9 mouse cellular contexts compared by ENCODE assay signal in the genomic region with DNA sequence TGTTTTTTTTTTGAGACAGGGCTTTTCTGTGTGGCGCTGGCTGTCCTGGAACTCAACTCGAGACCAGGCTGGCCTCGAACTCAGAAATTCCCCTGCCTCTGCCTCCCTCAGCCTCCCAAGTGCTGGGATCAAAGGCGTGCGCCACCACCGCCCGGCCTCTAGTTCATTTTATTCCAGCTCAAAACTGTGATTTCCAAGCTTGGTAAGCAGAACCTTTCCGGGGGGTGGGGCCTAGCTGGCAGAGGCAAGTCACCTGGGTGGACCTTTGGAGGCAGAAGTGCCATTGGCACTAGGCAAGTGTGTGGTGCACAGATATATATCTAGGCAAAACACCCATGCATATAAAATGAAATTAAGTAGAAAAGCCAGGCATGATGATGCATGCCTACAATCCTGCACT. TPM values are rescaled to one million over a fixed set of nuclear protein-coding genes. Genes with fewer than 3 reads are reported as not detected.
DNase-seq lines count a peak whose midpoint lies in the region; ATAC-seq and TF ChIP-seq lines count a peak whose summit lies in the region.
"Had no signal": no experiment of that assay in that cellular context is flagged by ENCODE, and none has a peak within 500 bp of the region (broad histone marks: within the 10 kb centered on the region; RNA-seq: fewer than 3 reads in every experiment).

No protein-coding gene starts in this region.

- peak overlapping the region; percentile 96 for H3K27ac ChIP-seq in forebrain, embryonic 16.5 days (ENCODE audit: low read length)
- peak overlapping the region; percentile 95 for H3K27ac ChIP-seq in kidney, postnatal 0 days
- no peak overlapping the region for H3K27ac ChIP-seq in stomach, postnatal 0 days (replicated peaks)

- peaks cover 23% of the 10 kb centered on the region for H3K27me3 ChIP-seq in G1E (ENCODE audit: insufficient read depth, low read length)
- H3K27me3 ChIP-seq in forebrain, embryonic 16.5 days (replicated peaks; ENCODE audit: control insufficient read depth, insufficient read depth, low read length), result no peaks in the 10 kb centered on the region
- no peaks in the 10 kb centered on the region for H3K27me3 ChIP-seq in kidney, postnatal 0 days (ENCODE audit: insufficient read depth, low read length)
- H3K27me3 ChIP-seq in stomach, postnatal 0 days (ENCODE audit: control insufficient read depth, insufficient read depth, low read length), result no peaks in the 10 kb centered on the region

- 0 out of 2 replicates have a peak, but pooled peaks have one; percentile 2 for TF ChIP-seq CTCF in G1E (IDR thresholded peaks at IDR 0.05; ENCODE audit: low read depth, low read length)
- no peak for TF ChIP-seq CTCF in kidney, postnatal 0 days (IDR thresholded peaks at IDR 0.05; ENCODE audit: low read depth)
- no peak for TF ChIP-seq CTCF in stomach, postnatal 0 days (IDR thresholded peaks at IDR 0.05; ENCODE audit: low read depth)

- peaks cover 3% of the 10 kb centered on the region for H3K4me1 ChIP-seq in G1E (ENCODE audit: insufficient read depth, low read depth, low read length)
- peaks cover 39% of the 10 kb centered on the region for H3K4me1 ChIP-seq in forebrain, embryonic 16.5 days (replicated peaks; ENCODE audit: control insufficient read depth, insufficient read depth, low read length)
- H3K4me1 ChIP-seq in kidney, postnatal 0 days (replicated peaks; ENCODE audit: insufficient read depth, low read length), result no peaks in the 10 kb centered on the region; the same call in 1 of the 2 replicates
- no peaks in the 10 kb centered on the region; the same call in 1 of the 2 replicates for H3K4me1 ChIP-seq in stomach, postnatal 0 days (replicated peaks; ENCODE audit: control insufficient read depth, insufficient read depth)

- peak; percentile 37 to 45 for DNase-seq in gastrocnemius, adult 8-10 months (ENCODE audit: low spot score in 2 of 2)
- no peak for DNase-seq in gastrocnemius, postnatal 36 days
- no peak for DNase-seq in G1E (ENCODE audit: low spot score)
- no peak for DNase-seq in kidney, postnatal 0 days (ENCODE audit: low spot score)
- peak; percentile 38 for DNase-seq in stomach, postnatal 0 days (ENCODE audit: low spot score)
- DNase-seq in urinary bladder, postnatal 36 days (ENCODE audit: low spot score in 2 of 2), result no peak
- DNase-seq in B cell, adult 2 months, result no peak

- TF ChIP-seq EP300 in stomach, postnatal 0 days (optimal IDR thresholded peaks at IDR 0.05), result no peak

- H3K9me3 ChIP-seq in G1E (replicated peaks), result no peaks in the 10 kb centered on the region
- no peaks in the 10 kb centered on the region; the same call in 1 of the 2 replicates for H3K9me3 ChIP-seq in forebrain, embryonic 16.5 days (ENCODE audit: control insufficient read depth, low read length)
- H3K9me3 ChIP-seq in kidney, postnatal 0 days (replicated peaks; ENCODE audit: low read length), result no peaks in the 10 kb centered on the region
- no peaks in the 10 kb centered on the region for H3K9me3 ChIP-seq in stomach, postnatal 0 days (ENCODE audit: control insufficient read depth, low read length)

- intact Hi-C loops in gastrocnemius, postnatal 36 days (cut with DNase I), result no loop called here

- H3K9ac ChIP-seq in forebrain, embryonic 16.5 days (replicated peaks; ENCODE audit: low read depth, low read length), result no peak overlapping the region
- no peak overlapping the region for H3K9ac ChIP-seq in kidney, postnatal 0 days (ENCODE audit: low read depth, low read length)
- no peak overlapping the region for H3K9ac ChIP-seq in stomach, postnatal 0 days (ENCODE audit: low read length)

- no peak for ATAC-seq in G1E (ENCODE audit: extremely low read depth, insufficient number of reproducible peaks, low FRiP score, poor library complexity, severe bottlenecking)
- ATAC-seq in forebrain, embryonic 16.5 days, result 0 out of 2 replicates have a peak, but pooled peaks have one; percentile 0
- no peak for ATAC-seq in kidney, postnatal 0 days (replicated peaks; ENCODE audit: low FRiP score, low read depth)
- ATAC-seq in stomach, postnatal 0 days (ENCODE audit: low FRiP score, low TSS enrichment), result no peak

- WGBS in forebrain, embryonic 16.5 days, result 39% methylated on average over 8 of the region's 8 CpGs
- 39% methylated on average over 8 of the region's 8 CpGs for WGBS in kidney, postnatal 0 days
- WGBS in stomach, postnatal 0 days, result 34% methylated on average over 8 of the region's 8 CpGs

- H3K4me3 ChIP-seq in G1E (ENCODE audit: low read depth, low read length), result no peak overlapping the region
- H3K4me3 ChIP-seq in forebrain, embryonic 16.5 days (replicated peaks; ENCODE audit: low read length), result no peak overlapping the region
- H3K4me3 ChIP-seq in kidney, postnatal 0 days (replicated peaks; ENCODE audit: low read depth, low read length), result no peak overlapping the region
- H3K4me3 ChIP-seq in stomach, postnatal 0 days (ENCODE audit: low read depth, low read length), result no peak overlapping the region

- no peak overlapping the region for H3K4me2 ChIP-seq in forebrain, embryonic 16.5 days (ENCODE audit: low read length)
- no peak overlapping the region for H3K4me2 ChIP-seq in kidney, postnatal 0 days (ENCODE audit: low read length)
- no peak overlapping the region for H3K4me2 ChIP-seq in stomach, postnatal 0 days (replicated peaks; ENCODE audit: low read depth)

- no peaks in the 10 kb centered on the region for H3K36me3 ChIP-seq in G1E (replicated peaks)
- no peaks in the 10 kb centered on the region for H3K36me3 ChIP-seq in forebrain, embryonic 16.5 days (ENCODE audit: control insufficient read depth, insufficient read depth)
- no peaks in the 10 kb centered on the region for H3K36me3 ChIP-seq in kidney, postnatal 0 days (ENCODE audit: insufficient read depth, low read length)
- H3K36me3 ChIP-seq in stomach, postnatal 0 days (ENCODE audit: control insufficient read depth, insufficient read depth, low read length), result no peaks in the 10 kb centered on the region

RNA-seq across cellular contexts. Expression of a gene that starts 31.4 kb away (rescaled TPM):
- total RNA-seq in gastrocnemius, adult 8-10 months (2022), result 1 to 10 TPM in 3 of 4 experiments, under 1 TPM in 1; 0.80 to 1.6 (median 1.3) TPM
- under 1 TPM; 0.26 to 0.59 TPM for total RNA-seq in gastrocnemius, postnatal 36 days (2021)
- not detected in 2 replicates for total RNA-seq in G1E (2014; fragmentation: Nextera tagmentation)
- total RNA-seq in G1E (2017), result 0.11 TPM in 1 of 2 replicates, not detected in the other
- not detected in 2 replicates for polyA plus RNA-seq in G1E (2012)
- polyA plus RNA-seq in forebrain, embryonic 16.5 days (2015; fragmentation: Nextera tagmentation; extraction: Ambion mirVana), result not detected in 2 replicates
- polyA plus RNA-seq in kidney, postnatal 0 days (2015; fragmentation: Nextera tagmentation; extraction: Ambion mirVana), result 0.09 and 0.13 TPM in 2 replicates
- polyA plus RNA-seq in stomach, postnatal 0 days (2015; fragmentation: Nextera tagmentation; extraction: Ambion mirVana), result 12.7 and 14.5 TPM in 2 replicates

RNA-seq across cellular contexts. Expression of a gene that starts 43.4 kb away (rescaled TPM):
- under 1 TPM in 1 of 4 experiments, not detected in 3; 0.18 TPM for total RNA-seq in gastrocnemius, adult 8-10 months (2022)
- under 1 TPM in 1 of 2 experiments, not detected in 1; 0.22 TPM for total RNA-seq in gastrocnemius, postnatal 36 days (2021)
- total RNA-seq in G1E (2014; fragmentation: Nextera tagmentation) (not detected in 2 replicates), G1E (2017) (0.17 and 0.33 TPM in 2 replicates)
- polyA plus RNA-seq in G1E (2012), result not detected in 2 replicates
- polyA plus RNA-seq in forebrain, embryonic 16.5 days (2015; fragmentation: Nextera tagmentation; extraction: Ambion mirVana), result 0.09 TPM in 1 of 2 replicates, not detected in the other
- polyA plus RNA-seq in kidney, postnatal 0 days (2015; fragmentation: Nextera tagmentation; extraction: Ambion mirVana), result 0.33 TPM in 1 of 2 replicates, not detected in the other
- polyA plus RNA-seq in stomach, postnatal 0 days (2015; fragmentation: Nextera tagmentation; extraction: Ambion mirVana), result 2.3 and 3.1 TPM in 2 replicates
- total RNA-seq: ES-E14 had no signal

Comparison
In these comparisons a context has a peak if more than half of its experiments do, and no peak if none do; other contexts are left out.
1. DNase-seq: peak in gastrocnemius, adult 8-10 months (2 of 2) and stomach, postnatal 0 days (single experiment); none in gastrocnemius, postnatal 36 days (0 of 2), G1E (single experiment), kidney, postnatal 0 days (single experiment), urinary bladder, postnatal 36 days (0 of 2) and B cell, adult 2 months (0 of 2).
2. RNA of a gene that starts 31.4 kb away (polyA plus RNA-seq): 12.7 to 14.5 TPM in stomach, postnatal 0 days; 0.09 to 0.13 TPM in kidney, postnatal 0 days, not detected in G1E and not detected in forebrain, embryonic 16.5 days; every median in the first group is over 10 times any median in the second.